Mouse (Mus musculus) ES-Bruce4 (cell line): ENCODE results near the gene Wscd2. TPM values are rescaled to one million over a fixed set of nuclear protein-coding genes. Genes with fewer than 3 reads are reported as not detected.

Source experiments
- H3K27ac ChIP-seq: 2 replicates; pipeline ENCODE4 v1.5.1; 2012; ENCODE audit warnings: low read length, inconsistent platforms; ENCODE audit not compliant: insufficient read depth
- H3K27me3 ChIP-seq: 2 replicates; pipeline ENCODE4 v1.6.1; 2012; ENCODE audit warnings: mild to moderate bottlenecking, low read length, inconsistent platforms; ENCODE audit not compliant: control insufficient read depth, poor library complexity, insufficient read depth, severe bottlenecking
- H3K36me3 ChIP-seq: 2 replicates; pipeline ENCODE4 v1.6.1; 2012; ENCODE audit warnings: inconsistent platforms, mild to moderate bottlenecking, low read length, moderate library complexity; ENCODE audit not compliant: control insufficient read depth, poor library complexity, insufficient read depth, severe bottlenecking
- H3K4me1 ChIP-seq: one replicate; pipeline ENCODE4 v1.8.1; 2011; ENCODE audit warnings: low read length; ENCODE audit not compliant: control insufficient read depth, insufficient read depth
- H3K4me3 ChIP-seq: 2 replicates; pipeline ENCODE4 v1.5.1; 2011; ENCODE audit warnings: low read depth, mild to moderate bottlenecking, low read length
- H3K9ac ChIP-seq: 2 replicates; pipeline ENCODE4 v1.6.1; 2012; ENCODE audit warnings: low read depth, mild to moderate bottlenecking, inconsistent platforms; ENCODE audit not compliant: poor library complexity, severe bottlenecking
- H3K9me3 ChIP-seq: replicated peaks from 2 replicates; pipeline ENCODE4 v1.6.1; 2012; ENCODE audit warnings: mild to moderate bottlenecking, low read length, inconsistent platforms; ENCODE audit not compliant: control insufficient read depth, poor library complexity, insufficient read depth, severe bottlenecking
- CTCF ChIP-seq: IDR thresholded peaks from one replicate; pipeline ENCODE4 v1.8.1; 2011; ENCODE audit warnings: low read depth, low read length
- EP300 ChIP-seq: IDR thresholded peaks from 2 replicates; pipeline ENCODE4 v1.6.1; 2011; ENCODE audit warnings: low read depth, low read length; ENCODE audit not compliant: insufficient read depth
- POLR2A ChIP-seq: IDR thresholded peaks from one replicate; pipeline ENCODE4 v1.8.1; 2011; ENCODE audit warnings: low read length; ENCODE audit not compliant: insufficient read depth
- polyA plus RNA-seq: library from polyadenylated mRNA; stranded (reverse); fragments of >200 nt; gene quantifications from 2 replicates; pipeline ENCODE4 v1.2.4, GENCODE M21; 2011; ENCODE audit warnings: low read depth; ENCODE audit not compliant: missing spikeins, insufficient read depth, insufficient read length

Wscd2 gene
- polyA plus RNA-seq, 1 experiment, result 2.3 TPM

- Histone ChIP-seq H3K36me3 (no peaks in the 10 kb centered on the region), H3K4me3 (no peak overlapping the region), H3K27me3 (no peaks in the 10 kb centered on the region), H3K4me1 (peaks cover 10% of the 10 kb centered on the region), H3K9me3 (no peaks in the 10 kb centered on the region), H3K27ac (peak overlapping the region; percentile 27), H3K9ac (no peak overlapping the region)
- no peak for TF ChIP-seq POLR2A
- no peak for TF ChIP-seq EP300
- no peak for TF ChIP-seq CTCF
Observed at GRCm38 (mm10) chr5:113608511-113608910, 118.4 kb downstream of the Wscd2 start.

- Histone ChIP-seq H3K9ac (no peak overlapping the region), H3K4me1 (peaks cover 10% of the 10 kb centered on the region), H3K27ac (no peak overlapping the region), H3K4me3 (no peak overlapping the region), H3K36me3 (no peaks in the 10 kb centered on the region), H3K27me3 (no peaks in the 10 kb centered on the region), H3K9me3 (no peaks in the 10 kb centered on the region)
- TF ChIP-seq POLR2A, result no peak
- no peak for TF ChIP-seq CTCF
- no peak for TF ChIP-seq EP300
Observed at GRCm38 (mm10) chr5:113609891-113610290, 119.8 kb downstream of the Wscd2 start.

- H3K27ac ChIP-seq, result no peak overlapping the region
- peaks cover 10% of the 10 kb centered on the region for H3K4me1 ChIP-seq
Observed at GRCm38 (mm10) chr5:113610490-113610889, 120.4 kb downstream of the Wscd2 start.

GRCm38 (mm10) chr5:113611131-113611530, 121.0 kb downstream of the Wscd2 start:
- H3K4me3 ChIP-seq, result no peak overlapping the region
- no peak overlapping the region for H3K27ac ChIP-seq
- no peak overlapping the region for H3K9ac ChIP-seq
- H3K9me3 ChIP-seq, result no peaks in the 10 kb centered on the region
- peaks cover 10% of the 10 kb centered on the region for H3K4me1 ChIP-seq
- no peaks in the 10 kb centered on the region for H3K27me3 ChIP-seq
- H3K36me3 ChIP-seq, result no peaks in the 10 kb centered on the region
- TF ChIP-seq CTCF (no peak), POLR2A (no peak), EP300 (no peak)

More at GRCm38 (mm10) chr5:113610490-113610889, 120.4 kb downstream of the Wscd2 start:
- Histone ChIP-seq H3K9ac (no peak overlapping the region), H3K36me3 (no peaks in the 10 kb centered on the region), H3K27me3 (no peaks in the 10 kb centered on the region), H3K4me3 (no peak overlapping the region), H3K9me3 (no peaks in the 10 kb centered on the region)
- TF ChIP-seq EP300 (no peak), CTCF (no peak), POLR2A (no peak)

- no peaks in the 10 kb centered on the region for H3K9me3 ChIP-seq
- no peak overlapping the region for H3K27ac ChIP-seq
- peaks cover 10% of the 10 kb centered on the region for H3K4me1 ChIP-seq
- no peaks in the 10 kb centered on the region for H3K27me3 ChIP-seq
- H3K4me3 ChIP-seq, result no peak overlapping the region
- TF ChIP-seq CTCF (no peak), POLR2A (no peak), EP300 (no peak)
- no peak overlapping the region for H3K9ac ChIP-seq
- no peaks in the 10 kb centered on the region for H3K36me3 ChIP-seq
Observed at GRCm38 (mm10) chr5:113611771-113612233, 121.7 kb downstream of the Wscd2 start.

GRCm38 (mm10) chr5:113618716-113619115, 128.6 kb downstream of the Wscd2 start:
- no peak overlapping the region for H3K27ac ChIP-seq
- H3K9ac ChIP-seq, result no peak overlapping the region
- no peak for TF ChIP-seq POLR2A
- TF ChIP-seq EP300, result no peak
- no peak for TF ChIP-seq CTCF
- no peaks in the 10 kb centered on the region for H3K9me3 ChIP-seq
- H3K4me1 ChIP-seq, result peaks cover 12% of the 10 kb centered on the region
- no peaks in the 10 kb centered on the region for H3K27me3 ChIP-seq
- H3K36me3 ChIP-seq, result no peaks in the 10 kb centered on the region
- H3K4me3 ChIP-seq, result no peak overlapping the region

GRCm38 (mm10) chr5:113619151-113619550, 129.0 kb downstream of the Wscd2 start:
- H3K9ac ChIP-seq, result no peak overlapping the region
- H3K4me3 ChIP-seq, result no peak overlapping the region
- TF ChIP-seq EP300, result no peak
- no peak for TF ChIP-seq POLR2A
- no peak for TF ChIP-seq CTCF
- H3K9me3 ChIP-seq, result 0 out of 2 replicates have a peak, but pooled peaks cover 2% of the 10 kb centered on the region
- H3K27me3 ChIP-seq, result no peaks in the 10 kb centered on the region
- peaks cover 12% of the 10 kb centered on the region for H3K4me1 ChIP-seq
- H3K36me3 ChIP-seq, result no peaks in the 10 kb centered on the region
- no peak overlapping the region for H3K27ac ChIP-seq
